Mouse (Mus musculus): ENCODE results near the gene Serpinh1. TPM values are rescaled to one million over a fixed set of nuclear protein-coding genes. Genes with fewer than 3 reads are reported as not detected.
A peak's percentile ranks its signal among the peaks of the same experiment; 100 is the strongest.

The Serpinh1 gene
- total RNA-seq (2014; fragmentation: Nextera tagmentation), result 0.80 TPM in 1 of 2 replicates, not detected in the other
- not detected in 2 replicates for total RNA-seq (2017)

DNA sequence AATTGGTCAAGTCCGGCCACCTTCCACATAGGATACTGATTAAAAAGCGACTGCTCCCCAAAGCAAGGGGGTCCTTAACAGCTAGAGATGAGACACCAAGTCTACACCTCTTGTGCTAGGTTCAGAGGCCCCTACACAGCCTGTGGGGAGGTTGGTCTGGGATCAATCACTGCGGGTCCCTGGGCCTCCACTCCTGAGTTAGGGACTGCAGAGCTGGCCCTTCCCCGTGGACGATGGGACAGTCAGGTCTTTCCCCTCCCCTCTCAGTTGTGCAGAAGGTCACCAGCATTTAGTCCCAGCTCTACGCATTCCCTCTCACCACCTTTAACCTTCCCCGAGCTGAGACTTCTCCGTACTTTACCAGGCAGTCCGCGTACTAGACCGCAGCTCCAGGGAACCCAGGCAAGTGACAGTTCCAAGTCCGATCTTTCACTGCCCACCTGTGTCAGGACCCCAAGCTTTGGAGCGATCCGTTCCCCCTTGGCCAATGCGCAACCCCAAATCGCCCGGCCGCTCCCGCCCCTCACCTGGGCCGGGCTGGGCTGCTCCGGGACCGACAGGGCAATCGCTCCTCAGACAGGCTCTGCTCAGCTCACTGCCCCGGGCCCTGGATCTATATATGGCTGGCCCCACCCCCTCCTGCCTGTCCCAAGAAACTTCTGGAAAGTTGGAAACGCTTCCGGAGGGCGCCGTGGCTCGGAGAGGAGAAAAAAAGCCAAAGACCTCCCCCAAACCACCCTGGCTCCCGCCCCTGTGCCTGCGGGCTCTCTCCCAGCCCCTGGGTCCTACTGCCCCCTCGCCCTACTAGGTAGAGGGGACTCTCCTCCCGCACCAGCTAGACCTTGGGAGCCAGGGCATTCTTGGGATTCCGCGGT, at the start of gene Serpinh1:
Serpinh1 (minus strand) TSS at position 714 of the 875 bp plus-strand sequence.
- ATAC-seq (replicated peaks; ENCODE audit: poor library complexity, severe bottlenecking), result peak; percentile 19; the same call in 1 of the 2 replicates

DNA sequence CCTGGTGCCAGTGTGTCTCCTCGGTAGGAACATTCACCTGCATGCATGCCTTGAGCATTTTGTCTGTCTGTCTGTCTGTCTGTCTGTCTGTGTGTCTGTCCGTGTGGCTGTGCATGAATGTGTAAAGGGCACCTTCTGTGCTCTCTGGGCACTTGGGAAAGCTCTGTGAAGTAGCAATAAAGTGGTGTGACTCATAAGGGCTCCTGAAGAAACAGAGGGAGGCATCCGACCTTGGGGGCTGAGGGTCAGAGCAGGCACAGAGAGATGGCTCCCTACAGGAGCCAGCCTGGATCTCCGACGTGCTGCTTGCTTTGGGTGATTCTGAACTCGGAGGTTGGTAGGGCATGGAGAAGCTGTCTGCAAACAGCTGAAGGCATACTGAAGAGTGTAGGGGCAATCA, 49.4 kb upstream of the Serpinh1 start:
- no peak for ATAC-seq (replicated peaks; ENCODE audit: poor library complexity, severe bottlenecking)

DNA sequence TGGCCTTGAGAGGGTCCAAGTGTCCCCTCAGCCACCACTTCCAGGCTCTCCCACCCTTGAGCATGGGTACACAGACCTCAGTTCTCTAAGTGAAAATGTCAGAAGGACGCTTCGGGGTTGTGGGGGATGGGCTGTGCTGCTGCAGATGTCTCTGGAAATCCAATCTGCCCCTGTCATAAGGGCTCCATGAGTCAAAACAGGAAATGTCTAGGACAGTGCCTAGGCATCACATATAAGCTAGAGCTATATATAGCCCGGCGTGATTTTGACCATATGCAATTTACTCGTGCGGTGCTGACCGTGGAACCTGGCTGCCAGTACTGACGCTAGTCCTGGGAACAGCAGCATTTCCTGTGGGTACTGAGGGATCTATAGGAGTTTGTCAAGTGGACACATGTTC, 48.3 kb upstream of the Serpinh1 start:
- ATAC-seq (replicated peaks; ENCODE audit: poor library complexity, severe bottlenecking), result no peak

DNA sequence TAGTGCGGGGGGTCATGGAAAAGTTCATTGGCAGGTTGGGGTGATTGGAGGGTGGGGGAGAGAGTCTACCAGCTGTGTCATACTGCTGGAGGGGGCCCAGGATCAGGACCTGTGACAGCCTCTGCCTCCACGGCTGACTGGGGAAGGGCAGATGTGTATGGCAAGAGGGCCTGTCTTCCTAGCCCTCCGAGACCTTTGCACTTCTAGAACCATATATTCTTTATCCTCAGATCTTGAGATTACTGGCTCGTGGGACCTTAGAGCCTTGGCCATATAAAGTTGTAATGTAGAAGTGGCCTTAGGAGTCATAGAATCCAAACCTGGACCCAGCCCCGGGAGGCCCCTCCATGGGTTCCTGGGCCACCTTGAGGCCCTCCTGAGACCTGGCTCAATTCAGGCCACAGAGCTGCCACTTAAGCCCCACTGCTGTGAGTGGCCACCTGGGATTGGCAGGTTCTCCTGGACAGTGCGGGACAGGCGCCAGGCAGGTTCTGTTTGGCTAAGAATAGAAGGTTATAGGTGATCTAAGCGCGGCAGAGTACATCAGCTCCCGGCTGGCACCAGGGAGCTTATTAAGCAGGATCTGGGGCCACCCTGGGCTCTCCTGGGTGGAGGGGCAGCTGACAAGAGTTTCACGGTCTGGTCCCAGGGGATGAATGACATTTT, 44.1 kb upstream of the Serpinh1 start:
- no peak for ATAC-seq (replicated peaks; ENCODE audit: poor library complexity, severe bottlenecking)

DNA sequence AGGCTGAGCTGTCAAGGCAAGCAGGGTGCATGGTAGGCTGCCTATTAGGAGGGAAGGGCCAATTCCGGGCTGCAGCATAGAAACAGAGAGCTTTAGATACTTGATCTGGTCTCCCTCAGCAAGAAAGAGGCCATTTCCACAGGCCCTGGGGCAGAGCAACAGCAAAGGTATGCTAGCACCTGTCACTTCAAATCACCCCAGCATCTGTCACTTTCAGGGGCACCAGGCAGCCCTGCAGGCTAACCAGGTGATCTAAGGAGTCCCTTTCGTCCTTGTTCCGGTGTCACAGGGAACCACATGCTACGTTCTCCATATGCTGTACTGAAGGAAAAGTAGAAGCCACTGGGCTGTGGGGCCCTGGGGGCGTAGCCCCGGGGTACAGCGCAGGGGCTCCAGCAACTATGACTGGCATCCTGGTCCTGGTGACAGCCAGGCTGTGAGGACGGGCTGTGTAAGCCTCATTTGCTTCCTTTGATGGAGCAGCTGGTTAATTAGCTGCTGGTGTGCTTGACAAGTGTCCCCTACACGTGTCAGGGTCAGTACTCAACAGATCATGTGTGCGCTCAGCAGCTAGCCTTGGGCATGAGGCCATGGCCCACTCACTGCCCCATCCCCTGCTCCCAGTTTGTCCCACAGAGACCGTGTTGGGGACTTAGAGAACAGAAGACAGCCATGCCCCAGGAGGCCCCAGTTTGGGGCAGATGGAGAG, 43.0 kb upstream of the Serpinh1 start:
- ATAC-seq (replicated peaks; ENCODE audit: poor library complexity, severe bottlenecking), result no peak

DNA sequence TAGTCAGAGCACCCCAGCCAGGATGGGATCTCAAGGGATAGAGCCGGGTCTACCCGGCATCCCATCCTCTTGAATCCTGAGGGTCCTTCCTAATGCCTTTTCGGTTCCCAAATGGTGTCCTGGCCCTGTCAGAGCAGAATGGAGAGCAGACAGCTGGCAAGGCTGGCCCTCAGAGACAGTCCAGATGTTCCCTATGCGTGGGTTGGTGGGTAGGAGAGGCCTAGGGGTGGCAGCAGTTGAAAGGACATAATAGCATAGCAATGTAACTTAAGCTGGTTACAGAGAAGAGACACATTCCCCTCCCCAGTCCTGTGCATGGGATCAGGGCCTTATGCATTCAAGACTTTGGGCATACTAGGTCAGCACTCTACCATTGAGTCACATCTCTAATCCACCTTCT, 42.3 kb upstream of the Serpinh1 start:
- no peak for ATAC-seq (replicated peaks; ENCODE audit: poor library complexity, severe bottlenecking)

DNA sequence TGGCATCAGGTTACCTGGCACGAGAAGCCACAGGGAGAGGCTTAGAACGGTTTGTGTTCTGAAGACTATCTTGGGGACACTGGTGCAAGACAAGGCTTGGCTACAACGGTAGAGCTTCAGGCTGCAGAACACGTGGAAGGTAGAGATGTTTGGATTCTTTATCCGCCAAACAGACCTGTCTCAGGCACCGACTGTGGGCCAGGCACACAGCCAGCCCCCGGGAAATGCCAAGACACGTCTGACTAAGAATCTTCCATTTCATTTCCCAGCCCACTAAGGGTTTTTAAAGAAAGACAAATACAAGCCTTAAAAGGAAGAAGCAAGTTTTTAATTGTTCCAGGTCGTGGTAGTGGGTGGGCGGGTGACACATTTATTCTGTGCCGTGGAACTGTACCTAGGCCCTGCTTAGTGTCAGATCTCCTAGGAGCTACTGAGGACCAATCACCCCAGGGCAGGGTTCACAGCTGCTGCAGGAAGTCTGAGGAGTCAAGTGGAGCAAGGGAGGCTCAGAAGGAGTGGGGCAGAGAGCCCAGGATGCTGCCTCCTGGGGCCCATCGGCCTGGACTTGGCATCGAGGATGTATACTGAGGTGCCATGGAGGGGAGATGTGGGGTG, 40.8 kb upstream of the Serpinh1 start:
- no peak for ATAC-seq (replicated peaks; ENCODE audit: poor library complexity, severe bottlenecking)

DNA sequence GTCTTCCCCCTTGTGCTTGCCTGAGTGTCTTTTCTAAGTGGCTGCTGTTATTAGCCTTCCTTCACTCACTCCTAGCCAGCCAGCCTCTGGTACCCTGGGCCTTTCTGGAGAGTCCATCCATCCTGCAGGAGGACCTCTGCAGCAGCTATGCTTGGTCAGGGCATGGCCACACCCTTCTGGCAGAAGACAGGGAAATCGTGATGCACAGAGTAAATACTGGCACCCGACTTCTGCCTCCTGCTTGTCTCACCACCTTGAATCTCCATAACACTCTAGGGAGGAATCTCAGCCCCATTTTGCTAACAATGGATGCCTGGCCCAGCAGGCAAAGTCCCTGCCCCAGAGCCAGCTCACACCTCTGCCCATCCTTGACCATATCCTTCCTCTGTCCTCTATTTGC, 39.7 kb upstream of the Serpinh1 start:
- ATAC-seq (replicated peaks; ENCODE audit: poor library complexity, severe bottlenecking), result no peak

DNA sequence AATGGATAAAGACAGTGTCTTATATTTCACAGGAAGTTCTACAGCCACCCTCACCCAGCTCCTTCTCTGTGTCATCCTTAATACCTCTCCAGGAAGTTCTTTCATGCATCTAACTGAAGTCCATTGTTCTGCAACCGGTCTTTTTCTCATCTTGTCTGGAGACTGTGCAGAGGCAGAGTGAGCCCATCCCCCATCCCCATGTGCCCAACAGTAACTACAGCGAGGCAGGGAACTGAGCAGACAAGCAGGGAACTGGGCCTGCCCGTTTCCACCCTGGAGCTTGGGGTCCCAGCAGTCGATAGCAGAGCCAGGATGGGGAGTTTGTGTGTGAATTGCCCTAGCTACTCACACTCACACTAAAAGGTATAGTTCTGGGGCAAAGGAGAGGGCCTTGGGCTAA, 37.5 kb upstream of the Serpinh1 start:
- ATAC-seq (replicated peaks; ENCODE audit: poor library complexity, severe bottlenecking), result no peak

DNA sequence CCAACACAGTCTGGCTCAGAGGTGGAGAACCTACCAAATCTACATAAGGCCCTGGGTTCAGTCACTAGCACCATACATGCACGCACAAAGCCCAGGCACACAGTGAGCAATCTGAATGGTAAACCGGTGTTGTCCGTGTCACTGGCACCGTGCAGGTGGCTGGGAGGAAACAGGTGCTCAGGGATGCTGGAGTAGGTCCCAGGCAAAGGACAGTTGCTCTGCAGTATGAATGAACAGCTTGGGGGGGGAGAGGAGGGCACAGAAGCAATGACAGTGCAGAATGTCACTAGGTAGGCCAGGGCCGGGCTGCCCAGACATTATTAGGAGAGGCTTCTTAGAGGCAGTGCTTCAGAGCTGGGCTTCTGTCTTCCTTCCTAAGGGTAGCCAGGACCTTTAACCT, 34.3 kb upstream of the Serpinh1 start:
- ATAC-seq (replicated peaks; ENCODE audit: poor library complexity, severe bottlenecking), result no peak

DNA sequence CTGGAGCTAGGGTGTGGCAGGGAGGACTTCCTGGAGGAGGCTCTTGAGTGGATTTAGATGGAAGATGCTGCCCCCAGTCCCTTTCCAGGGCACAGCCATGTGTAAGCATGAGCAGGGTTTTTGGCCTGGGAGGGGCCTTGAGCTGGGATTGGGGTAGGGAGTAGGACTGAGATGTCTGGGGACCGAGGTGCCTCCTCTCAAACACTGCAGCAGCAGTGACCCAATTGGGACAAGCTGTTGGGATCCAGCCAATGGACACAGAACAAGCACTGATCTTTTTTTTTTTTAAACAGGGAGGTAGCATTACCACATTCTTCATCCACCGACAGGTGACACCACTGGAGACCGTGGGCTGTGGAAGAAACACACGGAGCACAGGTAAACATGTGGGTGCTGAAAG, 33.8 kb upstream of the Serpinh1 start:
- ATAC-seq (replicated peaks; ENCODE audit: poor library complexity, severe bottlenecking), result no peak

DNA sequence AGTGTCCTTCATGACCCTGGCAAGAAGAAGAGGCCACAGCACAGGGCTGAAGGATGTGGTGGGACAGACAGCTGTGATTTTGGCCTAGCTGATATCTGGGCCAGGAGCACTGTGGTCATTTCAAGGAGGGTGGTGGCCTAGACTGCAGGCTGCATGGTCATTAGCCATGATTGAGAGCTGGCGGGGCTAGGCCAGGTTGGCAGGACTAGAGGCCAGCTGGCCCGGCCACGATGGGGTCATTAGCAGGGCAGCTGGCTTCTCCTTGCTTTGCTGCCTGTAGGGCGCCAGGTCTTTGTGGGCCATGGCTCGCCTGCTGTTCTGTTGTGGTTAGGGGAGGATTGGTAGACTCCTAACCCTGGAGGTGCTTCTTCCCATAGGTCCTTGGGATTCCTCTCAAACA, 33.0 kb upstream of the Serpinh1 start:
- no peak for ATAC-seq (replicated peaks; ENCODE audit: poor library complexity, severe bottlenecking)

DNA sequence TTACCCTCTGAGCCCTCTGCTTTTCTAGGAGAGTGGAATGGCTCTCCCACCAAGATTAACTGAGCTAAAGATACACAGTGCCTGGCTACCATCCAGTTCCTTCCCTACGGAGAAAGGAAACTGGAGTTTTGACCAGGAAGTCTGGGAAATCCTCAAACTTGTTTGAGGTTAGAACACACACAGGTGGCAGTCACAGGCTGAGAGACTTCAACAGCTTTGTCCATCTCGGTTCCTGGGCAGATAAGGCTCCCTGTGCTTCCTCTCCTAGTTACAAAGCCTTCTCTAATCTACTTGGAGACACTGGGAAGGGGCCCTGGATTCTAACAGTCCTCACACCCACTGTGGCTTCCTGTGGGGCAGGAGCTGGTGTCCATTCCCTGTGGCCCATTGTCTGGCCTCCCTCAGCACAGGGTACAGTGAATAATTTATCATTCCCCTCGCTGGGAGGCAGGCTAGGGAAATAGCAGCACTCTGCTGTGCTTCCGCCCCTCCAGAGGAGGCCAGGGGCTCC, 31.1 kb upstream of the Serpinh1 start:
- ATAC-seq (replicated peaks; ENCODE audit: poor library complexity, severe bottlenecking), result no peak

DNA sequence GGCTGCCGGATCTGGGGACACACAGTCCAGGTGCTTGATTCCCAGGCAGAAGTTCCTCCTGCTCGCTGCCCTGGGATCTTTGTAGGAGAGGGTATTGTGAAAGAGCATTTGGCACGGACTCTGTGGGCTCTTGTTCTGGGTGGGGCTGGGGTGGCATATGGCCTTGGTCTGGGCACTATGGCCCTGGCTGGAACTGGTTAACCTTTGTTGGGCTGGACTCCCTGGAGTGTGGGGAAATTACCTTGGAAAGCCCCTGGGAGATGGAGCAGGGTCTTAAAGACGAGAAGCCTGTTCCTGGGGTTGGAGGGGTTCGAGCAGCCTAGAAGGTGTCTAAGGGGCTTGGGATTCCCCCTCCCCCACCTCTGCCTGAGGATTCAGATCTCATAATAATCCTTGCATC, 30.2 kb upstream of the Serpinh1 start:
- no peak for ATAC-seq (replicated peaks; ENCODE audit: poor library complexity, severe bottlenecking)

DNA sequence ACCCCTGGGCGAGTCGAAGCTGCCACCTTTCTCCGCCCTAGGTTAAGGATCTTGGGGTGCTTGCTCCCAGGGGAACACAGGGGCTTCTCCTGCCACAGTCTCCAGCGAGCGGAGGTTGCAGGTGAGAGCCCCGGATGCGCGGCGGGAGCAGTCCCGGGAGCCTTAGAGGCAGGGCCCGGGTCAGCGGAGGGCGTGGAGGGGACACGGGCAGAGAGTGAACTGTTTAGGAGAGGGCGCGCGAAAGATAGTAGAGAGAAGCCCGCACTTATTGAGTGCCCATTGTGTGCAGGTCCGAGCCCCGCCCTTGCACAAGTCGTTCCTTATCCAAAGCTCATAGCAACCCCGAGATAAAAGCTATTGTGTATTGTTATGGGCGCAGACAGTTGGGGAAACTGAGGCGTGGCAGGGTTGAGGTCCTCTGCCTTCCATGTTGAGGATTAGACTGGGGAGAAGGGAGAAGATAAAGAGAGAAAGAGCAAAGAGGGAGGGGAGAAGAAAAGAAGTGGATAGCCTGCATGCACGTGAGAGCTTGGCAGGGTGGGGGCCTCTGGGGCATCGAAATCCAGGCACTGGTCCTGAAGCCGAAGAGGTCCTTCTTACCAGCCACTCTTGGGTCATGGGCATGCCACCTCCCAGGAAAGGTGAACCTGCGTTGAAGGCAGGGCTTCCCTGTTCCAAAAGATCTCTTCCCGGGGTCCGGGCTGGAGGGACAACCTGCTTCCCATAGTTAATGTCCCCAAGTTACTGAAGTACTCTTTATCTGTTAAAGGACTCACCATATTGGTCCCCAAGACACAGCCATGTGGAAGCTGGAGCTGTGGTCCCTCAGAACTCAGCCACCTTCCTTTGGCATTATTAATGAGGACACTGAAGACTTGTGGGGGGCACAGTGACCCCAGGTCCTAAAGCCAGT, 29.3 kb upstream of the Serpinh1 start:
- no peak for ATAC-seq (replicated peaks; ENCODE audit: poor library complexity, severe bottlenecking)

DNA sequence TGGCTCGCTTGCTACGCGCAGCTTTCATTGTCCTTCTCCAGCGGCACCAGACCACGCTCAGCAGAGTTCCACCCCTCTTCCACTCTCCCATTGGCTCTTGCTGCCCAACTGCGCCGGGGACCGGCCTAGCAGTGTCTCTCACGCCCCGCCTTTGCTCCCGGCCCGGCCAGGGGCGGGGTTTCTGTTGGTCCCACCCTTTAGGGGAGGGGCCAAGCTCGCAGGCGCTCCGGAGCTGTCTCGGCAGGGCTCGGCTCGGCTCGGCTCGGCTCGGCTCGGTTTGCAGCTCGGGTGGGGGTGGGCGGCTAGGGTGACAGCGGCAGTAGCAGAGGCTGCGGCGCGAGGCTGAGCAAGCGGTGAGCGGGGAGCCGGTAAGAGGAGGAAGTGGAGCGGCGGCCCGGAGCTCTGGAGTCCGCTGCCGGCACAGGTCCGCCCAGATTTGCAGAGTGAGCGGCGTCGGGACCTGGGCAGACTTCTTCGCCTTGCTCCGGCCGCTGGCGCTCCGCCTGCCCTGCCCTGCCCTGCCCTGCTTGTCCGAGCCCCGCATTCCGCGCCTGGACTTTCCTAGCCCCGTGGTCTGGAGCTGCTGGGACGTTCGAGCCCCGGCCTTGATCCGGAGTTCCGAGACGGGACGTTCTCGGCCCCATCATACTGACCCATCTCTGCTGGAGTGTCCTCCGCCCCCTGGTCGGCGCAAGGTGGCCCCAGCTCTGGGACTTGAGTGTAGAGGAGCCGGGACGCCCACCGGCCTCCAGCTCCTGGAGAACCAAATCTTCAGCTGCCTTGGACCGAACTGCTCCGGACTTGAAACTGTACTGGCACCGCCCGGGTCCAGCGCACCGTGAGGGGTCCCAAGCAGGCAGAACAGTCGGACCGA, 28.4 kb upstream of the Serpinh1 start, which contains the start of gene Gdpd5:
Gdpd5 (plus strand) TSS at position 201 of the 874 bp plus-strand sequence.
- ATAC-seq (replicated peaks; ENCODE audit: poor library complexity, severe bottlenecking), result peak; percentile 88

DNA sequence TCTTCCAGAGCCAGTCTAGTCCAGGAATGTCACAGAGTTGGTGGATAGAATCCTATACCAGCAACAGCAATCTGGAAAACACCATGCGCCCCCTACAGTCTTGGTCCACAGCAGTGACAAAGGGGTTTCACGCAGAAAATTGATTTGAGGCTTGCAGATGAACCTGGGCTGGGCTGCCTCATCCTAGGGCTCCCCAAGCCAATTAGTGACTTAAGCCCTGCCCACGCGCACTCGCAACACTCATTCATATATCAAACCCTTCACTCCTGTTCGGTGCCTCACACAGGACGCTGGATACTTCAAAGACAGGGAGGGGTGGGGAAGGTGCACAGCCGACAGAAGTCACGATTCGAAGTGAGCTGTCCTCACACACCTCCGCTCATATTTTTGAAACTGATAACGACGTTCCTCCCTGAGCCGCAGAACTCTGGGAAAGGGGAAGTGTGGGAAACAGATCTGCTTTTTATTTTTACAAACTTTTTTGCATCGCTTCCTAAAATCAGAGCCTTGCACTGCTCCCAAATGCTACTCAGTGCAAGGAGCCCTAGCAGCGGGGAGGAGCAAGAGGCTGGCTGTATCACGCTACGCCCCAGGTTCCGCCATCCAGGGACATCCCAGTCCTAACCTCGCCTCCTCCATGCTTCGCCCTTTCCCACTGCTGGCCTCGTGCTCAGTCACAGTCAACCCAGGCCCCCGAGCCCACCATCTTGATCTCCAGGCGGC, 27.6 kb upstream of the Serpinh1 start:
- ATAC-seq (replicated peaks; ENCODE audit: poor library complexity, severe bottlenecking), result peak; percentile 46

DNA sequence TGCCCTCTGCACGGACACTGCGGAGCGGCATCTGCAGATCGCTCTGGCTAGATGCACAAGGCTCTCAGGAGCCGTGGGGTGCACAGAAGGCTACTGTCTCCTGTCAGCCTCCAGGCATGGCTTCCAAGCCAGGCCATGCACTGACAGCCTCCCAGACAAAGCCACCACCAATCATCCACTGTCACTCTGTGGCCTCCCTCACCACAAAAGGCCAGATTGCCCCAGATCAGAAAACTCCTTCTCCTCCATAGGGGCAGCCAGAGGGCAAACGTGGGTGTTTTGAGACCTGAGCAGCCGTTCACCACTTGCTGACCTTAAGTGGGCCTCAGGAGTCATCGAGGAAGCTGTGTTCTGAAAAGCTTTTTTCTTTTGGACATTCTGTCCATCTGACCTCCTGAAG, 25.8 kb upstream of the Serpinh1 start:
- ATAC-seq (replicated peaks; ENCODE audit: poor library complexity, severe bottlenecking), result no peak
